Mouse (Mus musculus) heart, embryonic 12.5 days (tissue): ENCODE measurements around the gene Dnajc28. TPM values are rescaled to one million over a fixed set of nuclear protein-coding genes. Genes with fewer than 3 reads are reported as not detected.

ENCODE experiments used
- ATAC-seq: fragments of 200-750 bp; cut with Nextera tagmentation; 2 replicates; pipeline ENCODE4 v1.8.0; 2017; ENCODE audit warnings: moderate TSS enrichment, moderate library complexity; ENCODE audit not compliant: insufficient number of reproducible peaks, low FRiP score
- H3K27ac ChIP-seq: fragments of 300-500 bp; sonication (generic); 2 replicates; pipeline ENCODE4 v1.5.1; 2016; ENCODE audit warnings: mild to moderate bottlenecking, moderate library complexity; ENCODE audit not compliant: poor library complexity, severe bottlenecking
- H3K27me3 ChIP-seq: fragments of 300-500 bp; sonication (generic); replicated peaks from 2 replicates; pipeline ENCODE4 v1.6.1; 2016; ENCODE audit warnings: mild to moderate bottlenecking, moderate library complexity
- H3K36me3 ChIP-seq: fragments of 300-500 bp; sonication (generic); 2 replicates; pipeline ENCODE4 v1.6.1; 2016; ENCODE audit warnings: mild to moderate bottlenecking, moderate library complexity
- H3K4me1 ChIP-seq: fragments of 300-500 bp; sonication (generic); replicated peaks from 2 replicates; pipeline ENCODE4 v1.6.1; 2016; ENCODE audit warnings: mild to moderate bottlenecking
- H3K4me2 ChIP-seq: fragments of 300-500 bp; sonication (generic); 2 replicates; pipeline ENCODE4 v1.6.1; 2016; ENCODE audit warnings: mild to moderate bottlenecking, moderate library complexity
- H3K4me3 ChIP-seq: fragments of 300-500 bp; sonication (generic); 2 replicates; pipeline ENCODE4 v1.5.1; 2016; ENCODE audit warnings: mild to moderate bottlenecking
- H3K9ac ChIP-seq: fragments of 300-500 bp; sonication (generic); 2 replicates; pipeline ENCODE4 v1.6.1; 2016; ENCODE audit warnings: mild to moderate bottlenecking, moderate library complexity
- H3K9me3 ChIP-seq: fragments of 300-500 bp; sonication (generic); replicated peaks from 2 replicates; pipeline ENCODE4 v1.6.1; 2016; ENCODE audit warnings: mild to moderate bottlenecking, moderate library complexity
- WGBS: fragments of 180-500 bp; shearing (Covaris S2); methylation state at CpG from one replicate; pipeline ENCODE4 v1.1.7; 2016; 5-methylcytosine and 5-hydroxymethylcytosine counted together
- polyA plus RNA-seq: library from polyadenylated mRNA; unstranded; fragments of >200 nt; fragmentation: Nextera tagmentation; extraction: Ambion mirVana; gene quantifications from 2 replicates; pipeline ENCODE4 v1.2.1, GENCODE M21; 2016

The Dnajc28 gene
- polyA plus RNA-seq, 1 experiment from 2014 or later, result 3.8 TPM

- H3K36me3 ChIP-seq, result peaks cover 89% of the 10 kb centered on the region
- no peak overlapping the region for H3K4me3 ChIP-seq
- H3K4me2 ChIP-seq, result no peak overlapping the region
- ATAC-seq, result no peak
- 87% methylated on average over 5 of the region's 5 CpGs for WGBS
- no peak overlapping the region for H3K27ac ChIP-seq
- H3K27me3 ChIP-seq, result no peaks in the 10 kb centered on the region
- no peaks in the 10 kb centered on the region for H3K4me1 ChIP-seq
- H3K9me3 ChIP-seq, result no peaks in the 10 kb centered on the region
- H3K9ac ChIP-seq, result no peak overlapping the region
These were observed 13.6 kb upstream of the Dnajc28 start for GRCm38 (mm10) chr16:91632439-91632838.

DNA sequence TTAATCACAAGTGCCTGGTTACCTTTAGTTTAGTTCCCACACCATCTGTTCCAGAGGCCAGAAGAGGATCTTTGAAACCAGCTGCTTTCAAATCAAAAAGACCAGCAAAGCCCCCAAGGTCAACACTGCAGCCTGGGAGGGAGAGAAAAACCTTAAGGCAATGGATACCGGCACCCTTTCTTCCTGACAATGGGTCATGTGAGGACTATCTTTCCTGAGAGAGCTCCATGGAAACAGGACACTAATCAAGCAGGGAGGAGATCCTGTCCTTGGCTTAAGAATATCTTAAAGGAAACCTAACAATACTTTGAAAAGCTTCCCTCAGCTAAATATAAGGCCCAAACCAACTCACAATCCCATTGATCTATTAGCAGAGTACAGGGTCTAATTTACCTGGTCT, 11.8 kb upstream of the Dnajc28 start:
- Histone ChIP-seq H3K27ac (no peak overlapping the region), H3K36me3 (peaks cover 88% of the 10 kb centered on the region), H3K9ac (no peak overlapping the region), H3K4me2 (no peak overlapping the region), H3K9me3 (no peaks in the 10 kb centered on the region), H3K27me3 (no peaks in the 10 kb centered on the region), H3K4me1 (no peaks in the 10 kb centered on the region), H3K4me3 (no peak overlapping the region)
- ATAC-seq, result no peak
- 61% methylated on average over 1 of the region's 1 CpGs for WGBS

- Histone ChIP-seq H3K27me3 (no peaks in the 10 kb centered on the region), H3K27ac (no peak overlapping the region), H3K4me2 (no peak overlapping the region), H3K9ac (no peak overlapping the region), H3K9me3 (no peaks in the 10 kb centered on the region), H3K4me3 (no peak overlapping the region), H3K36me3 (peaks cover 88% of the 10 kb centered on the region), H3K4me1 (no peaks in the 10 kb centered on the region)
- 83% methylated on average over 4 of the region's 4 CpGs for WGBS
- no peak for ATAC-seq
These were observed 10.9 kb upstream of the Dnajc28 start for GRCm38 (mm10) chr16:91629749-91630148.

DNA sequence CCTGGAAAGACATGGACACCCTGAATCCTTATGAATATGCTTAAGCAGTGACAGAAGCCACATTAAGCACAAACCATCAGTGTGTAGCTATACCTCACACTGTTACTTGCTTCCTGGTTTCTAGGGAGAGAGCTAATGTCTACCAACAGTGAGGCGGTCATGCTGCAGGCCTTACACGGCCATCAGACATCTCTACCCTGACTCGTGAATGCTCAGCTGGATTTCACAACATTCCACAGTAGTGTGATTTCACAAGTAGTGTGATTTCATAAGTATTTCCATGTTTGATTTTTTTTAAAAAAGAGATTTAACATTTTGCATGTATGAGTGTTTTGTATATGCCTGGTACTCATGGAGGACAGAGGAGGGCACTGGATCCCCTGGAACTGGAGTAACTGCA, 9.8 kb upstream of the Dnajc28 start:
- Histone ChIP-seq H3K36me3 (peaks cover 87% of the 10 kb centered on the region), H3K9me3 (no peaks in the 10 kb centered on the region)

DNA sequence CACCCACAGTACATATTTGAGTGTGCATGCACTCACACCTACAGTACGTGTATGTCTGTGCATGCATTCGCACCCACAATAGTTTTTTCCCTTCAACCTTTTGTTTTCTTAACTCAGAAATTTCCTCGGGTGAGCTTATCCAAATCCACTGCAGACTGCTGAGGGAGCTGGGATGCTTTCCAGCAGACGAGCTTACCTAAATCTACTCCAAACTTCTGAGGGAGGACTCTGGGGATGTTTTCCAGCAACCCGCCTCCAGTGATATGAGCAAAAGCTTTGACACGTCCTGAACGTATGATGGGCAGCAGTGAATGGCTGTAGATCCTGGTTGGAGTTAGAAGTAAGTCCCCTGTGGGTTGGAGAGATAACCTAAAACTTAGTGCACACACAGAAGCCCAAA, 9.0 kb upstream of the Dnajc28 start:
- no peak overlapping the region for H3K4me3 ChIP-seq
- H3K4me2 ChIP-seq, result no peak overlapping the region
- no peak for ATAC-seq
- no peak overlapping the region for H3K9ac ChIP-seq
- H3K36me3 ChIP-seq, result peaks cover 89% of the 10 kb centered on the region
- H3K27me3 ChIP-seq, result no peaks in the 10 kb centered on the region
- no peaks in the 10 kb centered on the region for H3K9me3 ChIP-seq
- no peaks in the 10 kb centered on the region for H3K4me1 ChIP-seq
- H3K27ac ChIP-seq, result no peak overlapping the region
- 79% methylated on average over 7 of the region's 7 CpGs for WGBS

More for the DNA sequence above, 9.8 kb upstream of the Dnajc28 start:
- H3K27ac ChIP-seq, result no peak overlapping the region
- no peaks in the 10 kb centered on the region for H3K27me3 ChIP-seq
- H3K4me1 ChIP-seq, result no peaks in the 10 kb centered on the region
- WGBS, result 89% methylated on average over 3 of the region's 3 CpGs
- H3K4me2 ChIP-seq, result no peak overlapping the region
- no peak overlapping the region for H3K4me3 ChIP-seq
- no peak overlapping the region for H3K9ac ChIP-seq
- ATAC-seq, result no peak

DNA sequence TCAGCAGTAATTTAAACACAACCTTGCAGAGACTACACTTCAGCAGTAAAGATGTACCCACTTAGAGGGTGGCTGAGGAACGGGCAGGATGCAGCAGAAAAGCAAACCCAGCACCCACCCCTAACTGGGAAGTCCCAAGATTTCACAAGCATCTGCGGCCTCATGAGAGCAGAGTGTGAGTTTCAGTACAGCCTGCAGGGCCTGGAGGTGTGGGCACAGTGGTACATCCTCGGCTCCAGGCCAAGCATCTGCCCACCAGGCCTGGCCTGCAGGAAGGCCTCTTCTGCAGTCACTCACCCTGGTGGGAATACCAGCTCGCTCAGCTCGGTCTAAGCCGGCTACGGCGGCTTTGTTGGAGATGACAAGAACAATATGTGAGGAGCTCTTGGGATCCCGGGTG, 4.2 kb upstream of the Dnajc28 start:
- Histone ChIP-seq H3K9ac (no peak overlapping the region), H3K36me3 (peaks cover 81% of the 10 kb centered on the region), H3K4me3 (no peak overlapping the region), H3K27me3 (no peaks in the 10 kb centered on the region), H3K27ac (no peak overlapping the region), H3K4me1 (peaks cover 6% of the 10 kb centered on the region; the same call in 1 of the 2 replicates), H3K9me3 (no peaks in the 10 kb centered on the region), H3K4me2 (no peak overlapping the region)
- 89% methylated on average over 9 of the region's 9 CpGs for WGBS
- ATAC-seq, result no peak

GRCm38 (mm10) chr16:91620991-91621390, 2.2 kb upstream of the Dnajc28 start:
- ATAC-seq, result no peak
- Histone ChIP-seq H3K4me2 (no peak overlapping the region), H3K9me3 (no peaks in the 10 kb centered on the region), H3K36me3 (peaks cover 60% of the 10 kb centered on the region), H3K27ac (no peak overlapping the region), H3K4me3 (no peak overlapping the region), H3K9ac (no peak overlapping the region), H3K4me1 (peaks cover 6% of the 10 kb centered on the region; the same call in 1 of the 2 replicates), H3K27me3 (no peaks in the 10 kb centered on the region)
- 89% methylated on average over 11 of the region's 11 CpGs for WGBS

- Histone ChIP-seq H3K9ac (no peak overlapping the region), H3K9me3 (no peaks in the 10 kb centered on the region), H3K4me1 (peaks cover 6% of the 10 kb centered on the region; the same call in 1 of the 2 replicates), H3K36me3 (peaks cover 52% of the 10 kb centered on the region), H3K27ac (no peak overlapping the region), H3K4me2 (no peak overlapping the region), H3K27me3 (no peaks in the 10 kb centered on the region), H3K4me3 (no peak overlapping the region)
- WGBS, result 90% methylated on average over 5 of the region's 5 CpGs
- ATAC-seq, result no peak
These were observed 1.4 kb upstream of the Dnajc28 start for GRCm38 (mm10) chr16:91620185-91620584.

DNA sequence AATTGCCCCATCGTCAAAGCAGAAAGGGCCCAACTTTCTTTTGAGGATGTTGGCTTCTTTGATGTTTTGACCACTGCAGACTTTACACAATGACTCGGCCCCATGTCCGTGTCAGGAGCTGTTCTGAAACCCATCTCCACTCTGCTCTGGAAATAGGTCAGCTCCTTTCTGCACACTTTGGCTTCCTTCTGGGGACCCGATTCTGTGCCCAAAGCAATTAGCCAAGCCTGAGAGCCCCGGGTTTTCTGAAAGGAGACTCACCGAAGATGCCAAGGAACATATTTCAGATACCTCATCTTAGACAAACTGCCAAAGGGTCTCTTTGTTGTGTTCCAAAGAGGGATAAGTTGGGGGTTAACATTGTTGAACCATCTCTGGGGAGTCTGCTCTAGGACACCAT, 4.3 kb downstream of the Dnajc28 start:
- no peak overlapping the region for H3K4me3 ChIP-seq
- H3K4me2 ChIP-seq, result no peak overlapping the region
- no peaks in the 10 kb centered on the region for H3K9me3 ChIP-seq
- H3K27ac ChIP-seq, result no peak overlapping the region
- H3K9ac ChIP-seq, result no peak overlapping the region
- ATAC-seq, result no peak
- peaks cover 9% of the 10 kb centered on the region for H3K4me1 ChIP-seq
- H3K36me3 ChIP-seq, result no peaks in the 10 kb centered on the region
- WGBS, result 78% methylated on average over 6 of the region's 6 CpGs
- no peaks in the 10 kb centered on the region for H3K27me3 ChIP-seq

DNA sequence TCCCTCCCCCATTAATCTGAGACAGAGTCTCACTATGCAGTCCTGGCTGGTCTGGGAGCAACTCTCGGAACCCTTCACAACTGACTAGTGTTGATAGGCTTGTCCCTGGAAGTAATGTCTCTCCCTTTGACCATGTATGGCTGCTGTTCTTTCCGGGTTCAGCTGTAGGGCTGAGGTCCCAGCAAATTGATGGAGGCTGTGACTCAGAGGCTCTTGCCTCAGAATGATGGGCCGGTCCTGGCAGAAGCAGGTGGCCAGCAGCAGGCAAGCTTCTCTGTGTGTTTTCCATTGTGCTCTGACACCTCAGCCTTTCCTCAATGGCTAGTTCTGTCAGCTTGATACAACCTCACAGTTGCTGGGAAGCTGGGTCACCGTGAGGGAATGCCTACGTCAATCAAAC, 6.3 kb downstream of the Dnajc28 start:
- WGBS, result 57% methylated on average over 5 of the region's 5 CpGs
- Histone ChIP-seq H3K4me3 (no peak overlapping the region), H3K4me1 (peaks cover 9% of the 10 kb centered on the region), H3K4me2 (no peak overlapping the region), H3K9me3 (no peaks in the 10 kb centered on the region), H3K36me3 (no peaks in the 10 kb centered on the region), H3K9ac (no peak overlapping the region), H3K27me3 (no peaks in the 10 kb centered on the region), H3K27ac (no peak overlapping the region)
- no peak for ATAC-seq

GRCm38 (mm10) chr16:91611248-91611647, 7.6 kb downstream of the Dnajc28 start:
- Histone ChIP-seq H3K4me2 (no peak overlapping the region), H3K4me1 (peaks cover 9% of the 10 kb centered on the region), H3K36me3 (no peaks in the 10 kb centered on the region), H3K9ac (no peak overlapping the region), H3K9me3 (no peaks in the 10 kb centered on the region), H3K27ac (no peak overlapping the region), H3K27me3 (no peaks in the 10 kb centered on the region), H3K4me3 (no peak overlapping the region)
- ATAC-seq, result no peak
- 66% methylated on average over 11 of the region's 11 CpGs for WGBS

DNA sequence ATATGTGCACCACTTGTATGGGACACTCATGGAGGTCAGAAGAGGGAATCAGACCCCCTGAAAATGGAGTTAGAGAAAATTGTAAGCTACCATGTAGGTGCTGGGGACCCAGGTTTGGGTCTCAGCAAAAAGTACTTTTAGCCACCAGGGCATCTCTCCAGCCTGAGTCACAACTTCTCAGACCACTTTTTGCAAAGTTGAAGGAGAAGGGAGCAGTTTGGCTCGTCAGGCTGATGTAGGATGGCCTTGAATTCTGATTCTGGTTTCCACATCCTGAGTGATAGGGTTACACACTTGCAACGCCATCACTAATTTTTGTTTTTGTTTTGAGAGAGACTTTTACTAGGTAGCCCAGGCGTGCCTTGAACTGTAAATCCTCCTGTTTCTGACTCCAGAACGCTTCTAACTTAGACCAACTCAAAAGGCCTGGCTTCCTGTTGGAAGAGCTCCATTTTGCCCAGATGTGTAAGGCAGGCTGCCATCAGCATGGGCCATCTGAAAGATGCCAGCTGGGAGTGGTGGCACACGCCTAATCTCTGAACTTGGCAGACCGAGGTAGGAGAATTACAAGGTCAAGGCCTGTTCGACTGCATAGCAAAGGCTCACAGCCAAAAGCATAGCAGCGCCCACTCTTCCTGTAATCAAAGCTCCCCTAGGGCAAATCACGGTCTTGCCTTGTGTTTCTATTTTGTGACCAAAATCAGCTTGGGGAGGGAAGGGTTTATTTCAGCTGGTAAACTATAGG, 9.2 kb downstream of the Dnajc28 start:
- H3K9me3 ChIP-seq, result no peaks in the 10 kb centered on the region
- ATAC-seq, result no peak
- H3K36me3 ChIP-seq, result no peaks in the 10 kb centered on the region
- H3K4me3 ChIP-seq, result no peak overlapping the region
- no peak overlapping the region for H3K9ac ChIP-seq
- no peak overlapping the region for H3K27ac ChIP-seq
- peaks cover 9% of the 10 kb centered on the region for H3K4me1 ChIP-seq
- 71% methylated on average over 9 of the region's 9 CpGs for WGBS
- H3K4me2 ChIP-seq, result no peak overlapping the region
- H3K27me3 ChIP-seq, result no peaks in the 10 kb centered on the region
